Mouse (Mus musculus): ENCODE data around the gene Olfr1198. TPM values are rescaled to one million over a fixed set of nuclear protein-coding genes. Genes with fewer than 3 reads are reported as not detected.

The Olfr1198 gene
- not detected in 2 replicates for polyA plus RNA-seq (2014; fragmentation: Nextera tagmentation; extraction: Ambion mirVana)

DNA sequence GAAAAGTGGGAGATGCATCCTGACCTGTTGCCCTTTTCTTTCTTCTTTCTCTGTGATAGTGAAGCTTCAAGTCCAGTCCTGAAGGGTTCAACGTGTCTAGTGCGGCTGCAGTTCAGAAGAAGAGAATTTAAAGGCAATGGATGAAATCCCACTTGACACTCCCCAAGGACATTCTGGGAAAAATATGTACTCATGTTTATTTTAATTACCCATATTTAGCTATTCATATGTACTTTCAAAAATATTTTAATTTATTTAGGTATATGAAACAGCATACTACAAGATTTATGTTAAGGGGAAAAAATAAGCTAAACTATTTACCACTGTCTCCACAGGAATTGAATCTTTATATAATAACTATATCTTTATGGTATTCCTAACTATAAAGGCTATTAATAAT lies at the start of gene Olfr1198:
Gene Olfr1198, minus strand, starts transcription at position 101 of the 400 bp plus-strand sequence.
- Histone ChIP-seq H3K27ac (ENCODE audit: low read depth, low read length) (no peak within 1 kb of the TSS), H3K4me2 (no peak within 1 kb of the TSS), H3K4me1 (replicated peaks; ENCODE audit: control insufficient read depth, insufficient read depth, low read length) (no peaks in the 10 kb centered on the region), H3K9ac (ENCODE audit: low read depth, low read length) (no peak within 1 kb of the TSS), H3K9me3 (ENCODE audit: control insufficient read depth, low read length) (no peaks in the 10 kb centered on the region), H3K4me3 (ENCODE audit: low read depth, low read length) (no peak within 1 kb of the TSS), H3K36me3 (ENCODE audit: control insufficient read depth, insufficient read depth, low read length) (no peaks in the 10 kb centered on the region), H3K27me3 (replicated peaks; ENCODE audit: control insufficient read depth, insufficient read depth, low read length) (no peaks in the 10 kb centered on the region)
- ATAC-seq (replicated peaks; ENCODE audit: low FRiP score) (no peak), DNase-seq (ENCODE audit: low spot score) (no peak)
- WGBS = 92% methylated on average over 2 of the region's 2 CpGs

GRCm38 (mm10) chr2:88792736-88793135 lies 41.6 kb upstream of the Olfr1198 start, which contains the start of gene Olfr1201:
TSS of gene Olfr1201 (plus strand) at chr2:88793036.
- no peak within 1 kb of the TSS for H3K9ac ChIP-seq (ENCODE audit: low read depth, low read length)
- 83% methylated on average over 6 of the region's 6 CpGs for WGBS

GRCm38 (mm10) chr2:88770388-88770787 lies 19.2 kb upstream of the Olfr1198 start, which contains the start of gene Olfr1200:
TSS of gene Olfr1200 (minus strand) at chr2:88770488.
- DNase-seq (ENCODE audit: low spot score) (no peak), ATAC-seq (replicated peaks; ENCODE audit: low FRiP score) (no peak)
- Histone ChIP-seq H3K9me3 (ENCODE audit: control insufficient read depth, low read length) (no peaks in the 10 kb centered on the region), H3K27me3 (replicated peaks; ENCODE audit: control insufficient read depth, insufficient read depth, low read length) (no peaks in the 10 kb centered on the region), H3K4me1 (replicated peaks; ENCODE audit: control insufficient read depth, insufficient read depth, low read length) (no peaks in the 10 kb centered on the region), H3K4me2 (no peak within 1 kb of the TSS), H3K36me3 (ENCODE audit: control insufficient read depth, insufficient read depth, low read length) (no peaks in the 10 kb centered on the region), H3K9ac (ENCODE audit: low read depth, low read length) (no peak within 1 kb of the TSS), H3K27ac (ENCODE audit: low read depth, low read length) (no peak within 1 kb of the TSS), H3K4me3 (ENCODE audit: low read depth, low read length) (no peak within 1 kb of the TSS)
- 70% methylated on average over 2 of the region's 2 CpGs for WGBS

More at GRCm38 (mm10) chr2:88792736-88793135, 41.6 kb upstream of the Olfr1198 start, which contains the start of gene Olfr1201:
- DNase-seq (ENCODE audit: low spot score) (no peak), ATAC-seq (replicated peaks; ENCODE audit: low FRiP score) (no peak)
- Histone ChIP-seq H3K36me3 (ENCODE audit: control insufficient read depth, insufficient read depth, low read length) (no peaks in the 10 kb centered on the region), H3K9me3 (ENCODE audit: control insufficient read depth, low read length) (no peaks in the 10 kb centered on the region), H3K27me3 (replicated peaks; ENCODE audit: control insufficient read depth, insufficient read depth, low read length) (no peaks in the 10 kb centered on the region), H3K4me3 (ENCODE audit: low read depth, low read length) (no peak within 1 kb of the TSS), H3K4me1 (replicated peaks; ENCODE audit: control insufficient read depth, insufficient read depth, low read length) (no peaks in the 10 kb centered on the region), H3K27ac (ENCODE audit: low read depth, low read length) (no peak within 1 kb of the TSS), H3K4me2 (no peak within 1 kb of the TSS)

DNA sequence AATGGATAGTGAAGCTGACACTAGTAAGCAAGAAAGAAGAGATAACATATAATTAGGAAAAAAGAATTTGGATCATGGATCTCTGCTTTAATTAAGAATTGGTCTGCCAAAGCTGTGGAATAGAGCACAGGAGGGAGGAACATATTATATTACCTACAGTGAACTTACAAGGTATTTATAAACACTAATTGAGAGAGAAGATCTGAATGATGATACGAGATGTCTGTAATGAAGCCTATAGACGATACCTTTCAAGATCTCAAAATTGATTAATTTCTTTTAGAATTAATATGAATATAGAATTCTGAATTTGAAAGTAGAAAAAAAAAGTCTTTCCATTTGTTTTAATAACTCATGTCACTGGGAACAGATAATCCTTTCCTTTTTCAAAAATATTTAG lies 9.2 kb upstream of the Olfr1198 start, which contains the start of gene Olfr1199:
Gene Olfr1199, minus strand, starts transcription at position 101 of the 400 bp plus-strand sequence.
- no peak within 1 kb of the TSS for H3K9ac ChIP-seq (ENCODE audit: low read depth, low read length)
- no peaks in the 10 kb centered on the region for H3K36me3 ChIP-seq (ENCODE audit: control insufficient read depth, insufficient read depth, low read length)
- no peak within 1 kb of the TSS for H3K27ac ChIP-seq (ENCODE audit: low read depth, low read length)
- H3K4me1 ChIP-seq (replicated peaks; ENCODE audit: control insufficient read depth, insufficient read depth, low read length) = no peaks in the 10 kb centered on the region
- DNase-seq (ENCODE audit: low spot score) (no peak), ATAC-seq (replicated peaks; ENCODE audit: low FRiP score) (no peak)
- 77% methylated on average over 2 of the region's 2 CpGs for WGBS
- H3K4me2 ChIP-seq = no peak within 1 kb of the TSS
- H3K27me3 ChIP-seq (replicated peaks; ENCODE audit: control insufficient read depth, insufficient read depth, low read length) = no peaks in the 10 kb centered on the region
- H3K9me3 ChIP-seq (ENCODE audit: control insufficient read depth, low read length) = no peaks in the 10 kb centered on the region
- no peak within 1 kb of the TSS for H3K4me3 ChIP-seq (ENCODE audit: low read depth, low read length)

DNA sequence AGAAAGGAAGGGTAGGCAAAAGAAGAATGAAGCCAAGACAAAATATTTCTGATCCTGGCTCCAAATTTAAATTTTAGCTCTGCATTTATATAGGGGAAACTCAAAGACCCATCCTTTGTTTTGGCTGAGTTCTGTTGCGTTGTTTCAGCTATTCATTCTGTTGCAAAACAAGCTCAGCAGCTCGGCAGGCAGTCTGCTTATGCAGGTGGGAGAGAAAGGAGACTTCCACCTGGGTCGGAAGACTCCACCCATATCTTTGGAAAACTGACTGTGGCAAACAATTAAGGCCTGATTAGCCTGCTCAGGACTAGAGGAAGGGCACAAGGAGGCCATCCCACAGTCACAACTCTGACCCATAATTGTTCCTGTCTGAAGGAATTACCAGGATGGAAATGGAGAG lies 7.8 kb downstream of the Olfr1198 start:
- Histone ChIP-seq H3K9me3 (ENCODE audit: control insufficient read depth, low read length) (no peaks in the 10 kb centered on the region), H3K9ac (ENCODE audit: low read depth, low read length) (no peak overlapping the region), H3K27ac (ENCODE audit: low read depth, low read length) (no peak overlapping the region), H3K4me2 (no peak overlapping the region), H3K36me3 (ENCODE audit: control insufficient read depth, insufficient read depth, low read length) (no peaks in the 10 kb centered on the region), H3K27me3 (replicated peaks; ENCODE audit: control insufficient read depth, insufficient read depth, low read length) (no peaks in the 10 kb centered on the region), H3K4me1 (replicated peaks; ENCODE audit: control insufficient read depth, insufficient read depth, low read length) (no peaks in the 10 kb centered on the region), H3K4me3 (ENCODE audit: low read depth, low read length) (no peak overlapping the region)
- no peak for ATAC-seq (replicated peaks; ENCODE audit: low FRiP score)
- WGBS = 77% methylated on average over 3 of the region's 3 CpGs
- DNase-seq (ENCODE audit: low spot score) = no peak

DNA sequence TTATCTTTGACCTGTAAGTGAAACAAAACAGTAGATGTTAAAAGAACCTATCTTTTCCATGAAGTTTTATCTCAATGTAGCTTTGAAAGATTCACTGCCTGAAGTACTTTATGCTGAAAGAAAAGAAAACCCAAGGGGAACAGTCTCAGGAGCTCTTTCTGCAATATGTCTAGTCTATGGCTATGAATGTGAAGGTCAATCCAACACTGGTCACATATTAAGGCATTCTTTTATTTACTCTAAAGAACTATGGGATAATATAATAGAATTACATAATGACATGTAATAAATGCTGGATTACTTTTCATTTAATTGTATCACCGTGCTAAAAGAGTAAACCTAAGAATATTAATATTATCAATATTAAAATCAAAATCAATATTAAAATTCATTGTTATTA lies 18.9 kb downstream of the Olfr1198 start, which contains the start of gene Olfr1197:
Gene Olfr1197, minus strand, starts transcription at position 101 of the 400 bp plus-strand sequence.
- H3K4me2 ChIP-seq = no peak within 1 kb of the TSS
- H3K4me1 ChIP-seq (replicated peaks; ENCODE audit: control insufficient read depth, insufficient read depth, low read length) = no peaks in the 10 kb centered on the region
- H3K27ac ChIP-seq (ENCODE audit: low read depth, low read length) = no peak within 1 kb of the TSS
- H3K9me3 ChIP-seq (ENCODE audit: control insufficient read depth, low read length) = no peaks in the 10 kb centered on the region
- WGBS = 69% methylated on average over 1 of the region's 1 CpGs
- ATAC-seq (replicated peaks; ENCODE audit: low FRiP score) (no peak), DNase-seq (ENCODE audit: low spot score) (no peak)
- H3K27me3 ChIP-seq (replicated peaks; ENCODE audit: control insufficient read depth, insufficient read depth, low read length) = no peaks in the 10 kb centered on the region
- no peak within 1 kb of the TSS for H3K9ac ChIP-seq (ENCODE audit: low read depth, low read length)
- H3K4me3 ChIP-seq (ENCODE audit: low read depth, low read length) = no peak within 1 kb of the TSS
- no peaks in the 10 kb centered on the region for H3K36me3 ChIP-seq (ENCODE audit: control insufficient read depth, insufficient read depth, low read length)

- Histone ChIP-seq H3K9me3 (ENCODE audit: control insufficient read depth, low read length) (no peaks in the 10 kb centered on the region), H3K27me3 (replicated peaks; ENCODE audit: control insufficient read depth, insufficient read depth, low read length) (no peaks in the 10 kb centered on the region), H3K4me3 (ENCODE audit: low read depth, low read length) (no peak within 1 kb of the TSS), H3K4me2 (no peak within 1 kb of the TSS), H3K27ac (ENCODE audit: low read depth, low read length) (no peak within 1 kb of the TSS), H3K4me1 (replicated peaks; ENCODE audit: control insufficient read depth, insufficient read depth, low read length) (no peaks in the 10 kb centered on the region), H3K9ac (ENCODE audit: low read depth, low read length) (no peak within 1 kb of the TSS), H3K36me3 (ENCODE audit: control insufficient read depth, insufficient read depth, low read length) (no peaks in the 10 kb centered on the region)
- WGBS = 74% methylated on average over 2 of the region's 2 CpGs
- ATAC-seq (replicated peaks; ENCODE audit: low FRiP score) = no peak
- DNase-seq (ENCODE audit: low spot score) = no peak
These were observed 46.7 kb downstream of the Olfr1198 start, which contains the start of gene Olfr1196 for GRCm38 (mm10) chr2:88704497-88704896. TSS of gene Olfr1196 (minus strand) at chr2:88704597.

Other genes starting within 250 kb of the Olfr1198 start
- gene Olfr1186, start 232.8 kb downstream of the Olfr1198 start, polyA plus RNA-seq (2014; fragmentation: Nextera tagmentation; extraction: Ambion mirVana) = not detected in 2 replicates
- gene Olfr1188, start 194.4 kb downstream of the Olfr1198 start, polyA plus RNA-seq (2014; fragmentation: Nextera tagmentation; extraction: Ambion mirVana) = not detected in 2 replicates
- not detected in 2 replicates for gene Olfr1189, start 164.9 kb downstream of the Olfr1198 start, polyA plus RNA-seq (2014; fragmentation: Nextera tagmentation; extraction: Ambion mirVana)
- not detected in 2 replicates for gene Olfr1191-ps1, start 110.8 kb downstream of the Olfr1198 start, polyA plus RNA-seq (2014; fragmentation: Nextera tagmentation; extraction: Ambion mirVana)
- gene Olfr1192-ps1, start 102.9 kb downstream of the Olfr1198 start, polyA plus RNA-seq (2014; fragmentation: Nextera tagmentation; extraction: Ambion mirVana) = not detected in 2 replicates
- not detected in 2 replicates for gene Olfr1193, start 75.7 kb downstream of the Olfr1198 start, polyA plus RNA-seq (2014; fragmentation: Nextera tagmentation; extraction: Ambion mirVana)
- not detected in 2 replicates for gene Olfr1195, start 62.2 kb downstream of the Olfr1198 start, polyA plus RNA-seq (2014; fragmentation: Nextera tagmentation; extraction: Ambion mirVana)
- not detected in 2 replicates for gene Olfr1196, start 46.8 kb downstream of the Olfr1198 start, polyA plus RNA-seq (2014; fragmentation: Nextera tagmentation; extraction: Ambion mirVana)
- not detected in 2 replicates for gene Olfr1197, start 19.0 kb downstream of the Olfr1198 start, polyA plus RNA-seq (2014; fragmentation: Nextera tagmentation; extraction: Ambion mirVana)
- not detected in 2 replicates for gene Olfr1199, start 9.1 kb upstream of the Olfr1198 start, polyA plus RNA-seq (2014; fragmentation: Nextera tagmentation; extraction: Ambion mirVana)
- not detected in 2 replicates for gene Olfr1200, start 19.1 kb upstream of the Olfr1198 start, polyA plus RNA-seq (2014; fragmentation: Nextera tagmentation; extraction: Ambion mirVana)
- gene Olfr1201, start 41.7 kb upstream of the Olfr1198 start, polyA plus RNA-seq (2014; fragmentation: Nextera tagmentation; extraction: Ambion mirVana) = not detected in 2 replicates
- gene Olfr1202, start 63.1 kb upstream of the Olfr1198 start, polyA plus RNA-seq (2014; fragmentation: Nextera tagmentation; extraction: Ambion mirVana) = not detected in 2 replicates
- gene Olfr1205, start 78.4 kb upstream of the Olfr1198 start, polyA plus RNA-seq (2014; fragmentation: Nextera tagmentation; extraction: Ambion mirVana) = not detected in 2 replicates
- not detected in 2 replicates for gene Olfr1204, start 97.9 kb upstream of the Olfr1198 start, polyA plus RNA-seq (2014; fragmentation: Nextera tagmentation; extraction: Ambion mirVana)
- gene Olfr1206, start 111.9 kb upstream of the Olfr1198 start, polyA plus RNA-seq (2014; fragmentation: Nextera tagmentation; extraction: Ambion mirVana) = not detected in 2 replicates
- gene Olfr1208, start 150.9 kb upstream of the Olfr1198 start, polyA plus RNA-seq (2014; fragmentation: Nextera tagmentation; extraction: Ambion mirVana) = not detected in 2 replicates
- not detected in 2 replicates for gene Olfr1209, start 163.8 kb upstream of the Olfr1198 start, polyA plus RNA-seq (2014; fragmentation: Nextera tagmentation; extraction: Ambion mirVana)
- not detected in 2 replicates for gene Olfr1211, start 186.7 kb upstream of the Olfr1198 start, polyA plus RNA-seq (2014; fragmentation: Nextera tagmentation; extraction: Ambion mirVana)
- gene Olfr1212, start 202.6 kb upstream of the Olfr1198 start, polyA plus RNA-seq (2014; fragmentation: Nextera tagmentation; extraction: Ambion mirVana) = not detected in 2 replicates
- gene Gm13762, start 228.9 kb upstream of the Olfr1198 start, polyA plus RNA-seq (2014; fragmentation: Nextera tagmentation; extraction: Ambion mirVana) = not detected in 2 replicates
- not detected in 2 replicates for gene Olfr1214, start 241.3 kb upstream of the Olfr1198 start, polyA plus RNA-seq (2014; fragmentation: Nextera tagmentation; extraction: Ambion mirVana)